Mouse (Mus musculus) spleen, postnatal 36 days (tissue): Measurements from ENCODE around the gene Ccdc174.

Experiments
- DNase-seq, 2 experiments: peaks; one replicate each; pipeline ENCODE4 v3.0.0; 2022; ENCODE audit warnings: low spot score in 2 of 2, mixed read lengths in 1 of 2

The Ccdc174 gene

DNA sequence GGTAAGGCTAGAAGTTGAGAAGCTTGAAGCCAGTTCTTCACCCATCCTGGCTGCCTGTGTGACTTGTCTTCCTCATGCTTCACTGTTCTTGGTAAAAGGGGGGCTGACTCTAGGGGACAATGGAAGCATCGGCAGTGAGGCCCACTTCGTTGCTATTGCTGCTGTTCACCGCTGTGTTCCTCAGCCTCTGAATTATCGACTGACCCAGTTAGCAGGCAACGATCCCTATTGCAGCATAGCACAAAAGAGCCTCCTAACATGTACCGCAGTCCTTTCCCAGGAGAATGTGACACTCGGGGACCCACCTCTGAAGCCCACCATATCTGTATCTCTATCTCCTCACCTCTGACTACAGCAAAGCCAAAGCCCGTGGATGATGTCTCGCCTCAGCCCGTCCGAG is 39.9 kb downstream of the Ccdc174 start:
- DNase-seq = no peak

DNA sequence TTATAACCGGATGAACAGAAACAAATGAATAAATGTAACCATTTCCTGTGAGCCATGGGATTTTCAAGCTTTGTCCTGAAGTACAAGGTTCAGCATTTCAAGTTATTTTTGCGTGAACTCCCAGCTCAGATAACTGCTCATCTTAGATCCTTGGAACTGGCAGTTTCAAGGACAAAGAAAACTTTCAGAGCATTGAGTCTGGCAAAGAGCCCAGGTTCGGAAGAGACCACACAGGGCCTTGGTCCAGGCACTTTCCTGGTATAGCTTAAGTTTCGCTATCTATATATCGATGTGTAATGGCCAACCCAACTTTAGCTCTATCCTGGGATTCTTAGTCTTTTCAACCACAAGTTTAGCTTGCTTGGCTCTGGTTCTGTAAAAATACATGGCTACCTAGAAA is 53.4 kb downstream of the Ccdc174 start:
- no peak for DNase-seq

DNA sequence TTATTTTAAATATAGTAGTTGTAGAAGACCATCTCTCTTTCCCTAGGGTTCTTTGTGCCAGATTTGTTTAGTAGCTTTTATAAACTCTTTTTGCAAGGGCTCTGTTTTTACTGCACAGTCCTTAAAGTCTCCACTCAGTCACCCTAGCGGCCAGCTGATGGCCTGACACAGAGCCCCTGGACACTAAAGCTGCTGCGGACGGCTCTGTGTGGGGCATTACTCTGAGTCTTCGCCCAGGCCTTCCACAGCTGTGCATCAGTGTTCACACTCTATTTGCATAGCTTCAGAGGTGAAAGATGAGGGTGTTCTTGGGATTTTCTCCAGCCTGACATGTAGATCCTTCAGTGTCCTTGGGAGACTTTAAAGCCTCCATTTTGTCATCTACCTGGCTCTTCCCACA is 60.6 kb downstream of the Ccdc174 start:
- no peak for DNase-seq

DNA sequence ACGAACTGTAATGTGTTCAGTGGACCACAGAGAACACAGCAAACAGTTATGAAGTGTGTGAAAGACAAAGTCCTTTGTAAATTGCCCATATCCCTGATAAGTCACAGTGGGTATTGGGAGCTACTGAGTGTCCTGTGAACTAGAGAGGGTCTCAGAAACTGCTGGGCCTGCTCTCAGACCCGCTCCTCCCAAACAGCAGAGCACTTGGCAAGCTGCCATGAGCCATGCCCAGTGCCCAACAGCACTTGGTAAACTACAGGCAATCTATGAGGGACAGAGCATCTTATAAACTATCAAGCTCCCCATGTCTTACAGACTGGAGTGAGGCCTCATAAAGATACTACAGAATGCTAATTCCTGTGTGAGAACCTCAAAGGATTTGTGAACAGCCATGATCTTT is 70.6 kb downstream of the Ccdc174 start:
- no peak for DNase-seq
